Mouse (Mus musculus) gastrocnemius, adult 18-20 months (tissue): Measurements from ENCODE around the gene Paqr6. TPM values are rescaled to one million over a fixed set of nuclear protein-coding genes. Genes with fewer than 3 reads are reported as not detected.

ENCODE experiments used
- DNase-seq: peaks from one replicate; pipeline ENCODE4 v3.0.0; 2021; ENCODE audit warnings: low spot score
- total RNA-seq, 2 experiments: library from RNA; stranded (reverse); gene quantifications; 2 replicates each; pipeline ENCODE4 v1.2.3; 2021

Paqr6 gene
- total RNA-seq, 2 experiments from 2014 or later = 0.50 to 0.75 TPM

GRCm38 (mm10) chr3:88409741-88410644 lies 45.6 kb downstream of the Paqr6 start, which contains the start of gene Pmf1:
Gene Pmf1, minus strand, starts transcription at chr3:88410331.
- peak; percentile 94 for DNase-seq

- DNase-seq = no peak
Observed at GRCm38 (mm10) chr3:88410645-88411031, 46.3 kb downstream of the Paqr6 start.

- DNase-seq = no peak
Observed at GRCm38 (mm10) chr3:88411681-88412080, 47.3 kb downstream of the Paqr6 start.

GRCm38 (mm10) chr3:88412636-88413035 lies 48.3 kb downstream of the Paqr6 start:
- no peak for DNase-seq

- no peak for DNase-seq
Observed at GRCm38 (mm10) chr3:88415668-88416067, 51.3 kb downstream of the Paqr6 start.

GRCm38 (mm10) chr3:88418016-88418415 lies 53.6 kb downstream of the Paqr6 start:
- no peak for DNase-seq

Other genes with a start within 250 kb of the Paqr6 start
- 100 to 1,000 TPM; 174 to 196 TPM for gene Mef2d, start 222.2 kb upstream of the Paqr6 start, total RNA-seq
- gene Rhbg, start 109.9 kb upstream of the Paqr6 start, total RNA-seq = not detected
- 1 to 10 TPM in 1 of 2 experiments, under 1 TPM in 1; 1.00 to 1.3 TPM for gene Gm38392, start 77.4 kb upstream of the Paqr6 start, total RNA-seq
- 1 to 10 TPM; 7.4 to 7.9 TPM for gene Tsacc, start 67.6 kb upstream of the Paqr6 start, total RNA-seq
- 100 to 1,000 TPM in 1 of 2 experiments, 10 to 100 TPM in 1; 84.1 to 107 TPM for gene Cct3, start 67.5 kb upstream of the Paqr6 start, total RNA-seq
- 10 to 100 TPM; 41.2 to 41.8 TPM for gene Glmp, start 39.6 kb upstream of the Paqr6 start, total RNA-seq
- 1 to 10 TPM; 3.1 to 3.9 TPM for gene Tmem79, start 28.4 kb upstream of the Paqr6 start, total RNA-seq
- gene Smg5, start 28.3 kb upstream of the Paqr6 start, total RNA-seq = 10 to 100 TPM; 37.5 to 48.1 TPM
- not detected for gene Bglap3, start 8.2 kb downstream of the Paqr6 start, total RNA-seq
- gene Bglap2, start 14.1 kb downstream of the Paqr6 start, total RNA-seq = not detected
- not detected for gene Bglap, start 19.9 kb downstream of the Paqr6 start, total RNA-seq
- 10 to 100 TPM; 16.9 to 17.4 TPM for gene Pmf1, start 45.7 kb downstream of the Paqr6 start, total RNA-seq
- 10 to 100 TPM; 18.4 to 19.1 TPM for gene Slc25a44, start 60.6 kb downstream of the Paqr6 start, total RNA-seq
- 1 to 10 TPM; 1.4 to 2.0 TPM for gene Sema4a, start 96.6 kb downstream of the Paqr6 start, total RNA-seq
- 10 to 100 TPM; 68.3 to 89.6 TPM for gene Lmna, start 145.4 kb downstream of the Paqr6 start, total RNA-seq
- under 1 TPM; 0.17 to 0.18 TPM for gene Mex3a, start 167.8 kb downstream of the Paqr6 start, total RNA-seq
- not detected for gene Rab25, start 183.7 kb downstream of the Paqr6 start, total RNA-seq
- gene Lamtor2, start 188.5 kb downstream of the Paqr6 start, total RNA-seq = 10 to 100 TPM; 90.8 to 95.9 TPM
- 10 to 100 TPM; 86.3 to 89.9 TPM for gene Ubqln4, start 189.2 kb downstream of the Paqr6 start, total RNA-seq
- 10 to 100 TPM; 40.4 to 44.2 TPM for gene Ssr2, start 211.3 kb downstream of the Paqr6 start, total RNA-seq
- gene Arhgef2, start 241.4 kb downstream of the Paqr6 start, total RNA-seq = 10 to 100 TPM; 11.5 to 20.0 TPM